16 mouse cellular contexts compared by ENCODE assay signal in the genomic region with DNA sequence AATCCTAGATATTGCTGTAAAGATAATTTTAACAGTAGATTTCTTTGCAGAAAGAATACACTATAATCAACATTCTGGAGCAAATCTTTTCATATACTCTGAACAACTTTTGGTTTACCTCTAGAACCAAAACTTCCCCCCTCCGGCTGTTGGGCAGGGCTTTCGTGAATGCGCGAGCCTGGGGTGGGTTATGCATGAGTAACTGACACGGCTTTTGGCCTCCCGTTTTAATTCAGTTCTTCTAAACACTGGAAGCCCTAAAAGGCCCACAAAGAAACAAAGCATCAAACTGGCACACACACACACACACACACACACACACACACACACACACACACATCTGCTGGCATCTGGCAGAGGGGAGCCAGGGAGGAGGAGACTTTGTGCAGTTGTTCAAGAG.
DNase-seq lines count a peak whose midpoint lies in the region; ATAC-seq and TF ChIP-seq lines count a peak whose summit lies in the region.
"Had no signal": no experiment of that assay in that cellular context is flagged by ENCODE, and none has a peak within 500 bp of the region (broad histone marks: within the 10 kb centered on the region; RNA-seq: fewer than 3 reads in every experiment).

No protein-coding gene starts in this region.

- no peak for DNase-seq in heart, postnatal 0 days (ENCODE audit: low spot score)
- no peak for DNase-seq in heart, adult 9 months (ENCODE audit: low spot score in 2 of 2)
- DNase-seq in 3T3-L1 (ENCODE audit: low read depth, low spot score) (peak; percentile 72), liver (no peak)
- DNase-seq in embryonic facial prominence, embryonic 10.5 days (ENCODE audit: low spot score): no peak
- no peak for DNase-seq in right cerebral cortex, postnatal 36 days (ENCODE audit: low spot score in 2 of 2)
- DNase-seq: cerebellum, adult 9-11 months; embryo, embryonic 11 days; kidney, adult 11 months; layer of hippocampus, postnatal 36 days; lung, postnatal 14 days; right cerebral cortex, postnatal 25 days; thymus, postnatal 4 days had no signal

- H3K4me1 ChIP-seq in heart, postnatal 0 days (ENCODE audit: control insufficient read depth, insufficient read depth): peaks cover 24% of the 10 kb centered on the region
- H3K4me1 ChIP-seq in embryonic facial prominence, embryonic 10.5 days: peaks cover 62% of the 10 kb centered on the region

- H3K27ac ChIP-seq in heart, postnatal 0 days (ENCODE audit: low read depth): peak overlapping the region; percentile 36; the same call in 1 of the 2 replicates
- peak overlapping the region; percentile 59 for H3K27ac ChIP-seq in embryonic facial prominence, embryonic 10.5 days (replicated peaks)
- H3K27ac ChIP-seq: forebrain, embryonic 10.5 days had no signal

- no peak overlapping the region for H3K4me2 ChIP-seq in heart, postnatal 0 days (ENCODE audit: low read depth, low read length)
- peak overlapping the region; percentile 44 for H3K4me2 ChIP-seq in myocyte (ENCODE audit: low read depth)
- H3K4me2 ChIP-seq: midbrain, embryonic 11.5 days had no signal

- no peaks in the 10 kb centered on the region for H3K9me3 ChIP-seq in heart, postnatal 0 days (replicated peaks; ENCODE audit: control insufficient read depth, low read length)
- no peaks in the 10 kb centered on the region for H3K9me3 ChIP-seq in embryonic facial prominence, embryonic 10.5 days
- H3K9me3 ChIP-seq: forebrain, embryonic 10.5 days had no signal

- no peak overlapping the region for H3K4me3 ChIP-seq in heart, postnatal 0 days (ENCODE audit: low read depth, low read length)
- H3K4me3 ChIP-seq in embryonic facial prominence, embryonic 10.5 days: no peak overlapping the region
- no peak overlapping the region for H3K4me3 ChIP-seq in myocyte
- H3K4me3 ChIP-seq: forebrain, embryonic 10.5 days had no signal

- H3ac ChIP-seq in myocyte (ENCODE audit: control insufficient read depth, insufficient read length): no peak overlapping the region

- ATAC-seq in heart, postnatal 0 days (ENCODE audit: insufficient read depth, low read depth): no peak

- no peaks in the 10 kb centered on the region for H3K27me3 ChIP-seq in heart, postnatal 0 days (ENCODE audit: control insufficient read depth, insufficient read depth, low read length)
- no peaks in the 10 kb centered on the region for H3K27me3 ChIP-seq in embryonic facial prominence, embryonic 10.5 days (replicated peaks; ENCODE audit: low read depth, poor library complexity, severe bottlenecking)
- H3K27me3 ChIP-seq in myocyte (ENCODE audit: control insufficient read depth, insufficient read depth, insufficient read length): no peaks in the 10 kb centered on the region

- no peak for TF ChIP-seq CTCF in heart, postnatal 0 days (IDR thresholded peaks at IDR 0.05; ENCODE audit: low read depth)

- no peaks in the 10 kb centered on the region for H3K79me2 ChIP-seq in myocyte (ENCODE audit: control insufficient read depth, insufficient read depth)

- peaks cover 21% of the 10 kb centered on the region for H3K36me3 ChIP-seq in heart, postnatal 0 days (replicated peaks; ENCODE audit: control insufficient read depth, insufficient read depth, low read length)
- H3K36me3 ChIP-seq in embryonic facial prominence, embryonic 10.5 days (replicated peaks): peaks cover 3% of the 10 kb centered on the region; the same call in 1 of the 2 replicates
- H3K36me3 ChIP-seq in myocyte (ENCODE audit: control insufficient read depth, insufficient read depth): no peaks in the 10 kb centered on the region
- H3K36me3 ChIP-seq: forebrain, embryonic 10.5 days had no signal

- 72% methylated on average over 6 of the region's 6 CpGs for WGBS in heart, postnatal 0 days
- 65% methylated on average over 6 of the region's 6 CpGs for WGBS in embryonic facial prominence, embryonic 10.5 days

- TF ChIP-seq EP300 in heart, postnatal 0 days (IDR thresholded peaks at IDR 0.05; ENCODE audit: low read depth): no peak

- H3K9ac ChIP-seq in heart, postnatal 0 days (replicated peaks; ENCODE audit: low read depth, low read length): no peak overlapping the region

- TF ChIP-seq POLR2A in myocyte (IDR thresholded peaks at IDR 0.05; ENCODE audit: insufficient read length, low read depth): no peak

TF ChIP-seq in myocyte, 11 proteins besides CTCF, POLR2A, EP300 and RAD21:
- no peak for TF ChIP-seq CEBPB (IDR thresholded peaks at IDR 0.05; ENCODE audit: insufficient read depth, poor library complexity, severe bottlenecking)
- TF ChIP-seq TCF3 (IDR thresholded peaks at IDR 0.05; ENCODE audit: insufficient read length, low read depth): no peak
- TF ChIP-seq MYOD1 (IDR thresholded peaks at IDR 0.05; ENCODE audit: control insufficient read depth in 1 of 3, insufficient read length in 2 of 3, low read depth in 2 of 3): no peak
- no peak for TF ChIP-seq TCF12 (IDR thresholded peaks at IDR 0.05; ENCODE audit: insufficient read depth, poor library complexity, severe bottlenecking)
- no peak for TF ChIP-seq USF1 (IDR thresholded peaks at IDR 0.05; ENCODE audit: low read depth)
- no peak for TF ChIP-seq E2F4 (IDR thresholded peaks at IDR 0.05; ENCODE audit: insufficient read depth)
- TF ChIP-seq MAX (IDR thresholded peaks at IDR 0.05; ENCODE audit: low read depth): no peak
- TF ChIP-seq POLR2AphosphoS2 (IDR thresholded peaks at IDR 0.05; ENCODE audit: insufficient read length, low read depth): no peak
- TF ChIP-seq REST (IDR thresholded peaks at IDR 0.05; ENCODE audit: insufficient read depth, insufficient read length): no peak
- TF ChIP-seq MYOG (IDR thresholded peaks at IDR 0.05; ENCODE audit: control insufficient read depth in 1 of 3, insufficient read depth in 1 of 3, insufficient read length in 2 of 3, low read depth in 2 of 3): no peak
